Mouse (Mus musculus) bone marrow macrophage, adult 2 months (primary cell): ENCODE measurements around the gene Fdxacb1.

Experiments used
- CTCF ChIP-seq: IDR thresholded peaks from 2 replicates; pipeline ENCODE4 v1.5.1; 2012; ENCODE audit warnings: low read depth, mild to moderate bottlenecking, low read length, moderate library complexity
- POLR2A ChIP-seq: IDR thresholded peaks from 2 replicates; pipeline ENCODE4 v1.6.1; 2012; ENCODE audit warnings: mild to moderate bottlenecking, low read depth, low read length, borderline replicate concordance

DNA sequence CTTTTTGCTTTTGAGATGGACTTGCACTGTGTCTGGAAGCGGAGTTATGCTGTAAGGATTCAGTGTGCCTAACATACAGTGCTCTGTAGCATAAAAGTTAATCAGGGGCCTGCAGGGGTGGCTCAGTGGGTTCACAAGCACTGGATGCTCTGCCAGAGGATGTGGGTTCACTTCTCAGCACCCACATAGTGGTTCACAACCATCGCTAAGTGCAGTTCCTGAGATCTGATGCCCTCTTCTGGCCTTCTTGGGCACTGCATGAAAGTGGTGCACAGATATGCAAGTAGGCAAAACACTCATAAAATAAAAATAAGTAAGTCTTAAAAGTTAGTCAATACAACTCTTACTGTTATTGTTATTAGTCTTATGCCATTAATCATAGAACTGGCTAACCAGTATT, 14.1 kb downstream of the Fdxacb1 start:
- TF ChIP-seq CTCF (peak; percentile 61), POLR2A (no peak)
